Mouse (Mus musculus): ENCODE measurements around the gene Acox1. TPM values are rescaled to one million over a fixed set of nuclear protein-coding genes. Genes with fewer than 3 reads are reported as not detected.

The Acox1 gene
- polyA plus RNA-seq, 1 experiment from 2014 or later = 98.9 TPM

GRCm38 (mm10) chr11:116221931-116222739 lies 23.3 kb upstream of the Acox1 start:
- Histone ChIP-seq H3K36me3 (ENCODE audit: control insufficient read depth, insufficient read depth) (peaks cover 17% of the 10 kb centered on the region; the same call in 1 of the 2 replicates), H3K4me3 (ENCODE audit: low read depth, low read length) (peak overlapping the region; percentile 9), H3K4me1 (replicated peaks; ENCODE audit: control insufficient read depth, insufficient read depth, low read length) (peaks cover 8% of the 10 kb centered on the region), H3K27ac (ENCODE audit: low read depth, low read length) (no peak overlapping the region), H3K4me2 (replicated peaks; ENCODE audit: low read depth) (peak overlapping the region; percentile 58), H3K9me3 (ENCODE audit: control insufficient read depth) (no peaks in the 10 kb centered on the region), H3K27me3 (replicated peaks; ENCODE audit: control insufficient read depth, insufficient read depth, low read length) (peaks cover 5% of the 10 kb centered on the region; the same call in 1 of the 2 replicates), H3K9ac (ENCODE audit: low read depth, low read length) (no peak overlapping the region)
- ATAC-seq = no peak
- 28% methylated on average over 53 of the region's 53 CpGs for WGBS
- TF ChIP-seq CTCF (IDR thresholded peaks at IDR 0.05; ENCODE audit: low read depth) = no peak

DNA sequence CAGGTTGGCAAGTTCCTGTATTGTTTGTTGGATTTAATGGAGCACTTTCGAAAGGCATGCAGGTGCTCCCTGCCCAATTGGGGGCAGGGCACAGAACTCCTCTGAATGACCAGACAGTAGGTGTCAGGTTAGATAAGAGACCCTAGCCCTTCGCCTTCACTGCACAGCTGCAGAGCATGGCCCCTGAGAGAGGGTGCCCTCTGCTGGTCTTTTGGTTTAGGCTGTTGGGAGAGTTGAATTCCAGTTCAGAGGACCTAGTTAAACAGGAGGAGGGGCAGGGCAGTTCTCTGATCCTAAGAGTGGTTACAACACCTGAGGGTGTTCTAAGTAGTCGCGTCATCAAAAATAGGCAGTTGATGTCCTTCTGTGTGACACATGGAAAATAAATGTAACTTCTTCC lies 21.0 kb upstream of the Acox1 start:
- Histone ChIP-seq H3K27me3 (replicated peaks; ENCODE audit: control insufficient read depth, insufficient read depth, low read length) (peaks cover 5% of the 10 kb centered on the region; the same call in 1 of the 2 replicates), H3K4me1 (replicated peaks; ENCODE audit: control insufficient read depth, insufficient read depth, low read length) (peaks cover 8% of the 10 kb centered on the region), H3K9ac (ENCODE audit: low read depth, low read length) (no peak overlapping the region), H3K9me3 (ENCODE audit: control insufficient read depth) (no peaks in the 10 kb centered on the region), H3K36me3 (ENCODE audit: control insufficient read depth, insufficient read depth) (peaks cover 15% of the 10 kb centered on the region; the same call in 1 of the 2 replicates), H3K4me3 (ENCODE audit: low read depth, low read length) (no peak overlapping the region), H3K4me2 (replicated peaks; ENCODE audit: low read depth) (peak overlapping the region; percentile 18), H3K27ac (ENCODE audit: low read depth, low read length) (no peak overlapping the region)
- WGBS = 17% methylated on average over 4 of the region's 4 CpGs
- peak; percentile 88 for TF ChIP-seq CTCF (IDR thresholded peaks at IDR 0.05; ENCODE audit: low read depth)
- ATAC-seq = 0 out of 2 replicates have a peak, but pooled peaks have one; percentile 23

DNA sequence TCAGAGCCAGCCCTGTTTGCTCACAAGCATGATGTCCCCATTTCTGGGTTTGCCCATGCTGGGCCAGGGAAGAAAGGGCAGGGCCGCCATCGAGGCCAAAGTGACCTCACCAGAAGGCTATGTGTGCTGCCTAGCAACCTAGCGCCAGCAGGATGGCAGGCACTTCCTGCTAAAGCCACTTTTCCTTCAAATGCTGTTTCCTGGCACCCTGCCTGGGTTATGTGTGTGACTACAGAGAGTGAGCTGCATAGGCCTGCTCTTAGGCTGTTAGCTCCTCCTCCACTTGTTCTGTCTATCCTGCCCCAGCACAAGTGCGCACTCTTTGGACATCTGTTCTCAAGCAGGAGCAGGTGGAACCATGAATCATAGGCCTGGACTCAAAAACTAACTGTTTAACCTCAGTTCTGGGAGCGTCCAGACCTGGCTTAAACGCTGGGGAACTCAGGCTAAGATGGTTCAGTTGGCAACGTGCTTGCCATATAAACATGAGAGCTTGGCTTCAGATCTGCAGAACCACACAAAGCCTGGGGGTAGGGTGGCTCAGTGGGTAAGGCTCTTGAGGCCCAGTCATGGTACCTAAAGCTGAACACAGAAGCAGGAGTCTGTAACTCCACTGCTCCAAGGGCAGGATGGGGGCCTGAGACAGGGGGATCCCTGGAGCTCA lies 20.0 kb upstream of the Acox1 start:
- 30% methylated on average over 7 of the region's 7 CpGs for WGBS
- 0 out of 2 replicates have a peak, but pooled peaks have one; percentile 15 for TF ChIP-seq CTCF (IDR thresholded peaks at IDR 0.05; ENCODE audit: low read depth)
- Histone ChIP-seq H3K27me3 (replicated peaks; ENCODE audit: control insufficient read depth, insufficient read depth, low read length) (peaks cover 5% of the 10 kb centered on the region; the same call in 1 of the 2 replicates), H3K9ac (ENCODE audit: low read depth, low read length) (no peak overlapping the region), H3K4me1 (replicated peaks; ENCODE audit: control insufficient read depth, insufficient read depth, low read length) (peaks cover 8% of the 10 kb centered on the region), H3K4me3 (ENCODE audit: low read depth, low read length) (no peak overlapping the region), H3K36me3 (ENCODE audit: control insufficient read depth, insufficient read depth) (peaks cover 8% of the 10 kb centered on the region; the same call in 1 of the 2 replicates), H3K27ac (ENCODE audit: low read depth, low read length) (peak overlapping the region; percentile 71), H3K4me2 (replicated peaks; ENCODE audit: low read depth) (0 out of 2 replicates have a peak overlapping the region, but pooled peaks have one; percentile 3), H3K9me3 (ENCODE audit: control insufficient read depth) (no peaks in the 10 kb centered on the region)
- peak; percentile 78 for ATAC-seq

- Histone ChIP-seq H3K4me1 (replicated peaks; ENCODE audit: control insufficient read depth, insufficient read depth, low read length) (peaks cover 8% of the 10 kb centered on the region), H3K27ac (ENCODE audit: low read depth, low read length) (peak overlapping the region; percentile 71), H3K9me3 (ENCODE audit: control insufficient read depth) (no peaks in the 10 kb centered on the region), H3K4me3 (ENCODE audit: low read depth, low read length) (no peak overlapping the region), H3K4me2 (replicated peaks; ENCODE audit: low read depth) (no peak overlapping the region), H3K27me3 (replicated peaks; ENCODE audit: control insufficient read depth, insufficient read depth, low read length) (peaks cover 5% of the 10 kb centered on the region; the same call in 1 of the 2 replicates), H3K36me3 (ENCODE audit: control insufficient read depth, insufficient read depth) (peaks cover 2% of the 10 kb centered on the region; the same call in 1 of the 2 replicates), H3K9ac (ENCODE audit: low read depth, low read length) (no peak overlapping the region)
- no peak for ATAC-seq
- 39% methylated on average over 2 of the region's 2 CpGs for WGBS
- no peak for TF ChIP-seq CTCF (IDR thresholded peaks at IDR 0.05; ENCODE audit: low read depth)
Measured at GRCm38 (mm10) chr11:116218263-116218662, 19.4 kb upstream of the Acox1 start.

- no peak for TF ChIP-seq CTCF (IDR thresholded peaks at IDR 0.05; ENCODE audit: low read depth)
- Histone ChIP-seq H3K4me3 (ENCODE audit: low read depth, low read length) (no peak overlapping the region), H3K9ac (ENCODE audit: low read depth, low read length) (no peak overlapping the region), H3K27me3 (replicated peaks; ENCODE audit: control insufficient read depth, insufficient read depth, low read length) (peaks cover 5% of the 10 kb centered on the region; the same call in 1 of the 2 replicates), H3K4me1 (replicated peaks; ENCODE audit: control insufficient read depth, insufficient read depth, low read length) (peaks cover 8% of the 10 kb centered on the region), H3K9me3 (ENCODE audit: control insufficient read depth) (no peaks in the 10 kb centered on the region), H3K4me2 (replicated peaks; ENCODE audit: low read depth) (no peak overlapping the region), H3K36me3 (ENCODE audit: control insufficient read depth, insufficient read depth) (no peaks in the 10 kb centered on the region; the same call in 1 of the 2 replicates), H3K27ac (ENCODE audit: low read depth, low read length) (no peak overlapping the region)
- 64% methylated on average over 11 of the region's 11 CpGs for WGBS
- ATAC-seq = no peak
Measured at GRCm38 (mm10) chr11:116216549-116216948, 17.7 kb upstream of the Acox1 start.

DNA sequence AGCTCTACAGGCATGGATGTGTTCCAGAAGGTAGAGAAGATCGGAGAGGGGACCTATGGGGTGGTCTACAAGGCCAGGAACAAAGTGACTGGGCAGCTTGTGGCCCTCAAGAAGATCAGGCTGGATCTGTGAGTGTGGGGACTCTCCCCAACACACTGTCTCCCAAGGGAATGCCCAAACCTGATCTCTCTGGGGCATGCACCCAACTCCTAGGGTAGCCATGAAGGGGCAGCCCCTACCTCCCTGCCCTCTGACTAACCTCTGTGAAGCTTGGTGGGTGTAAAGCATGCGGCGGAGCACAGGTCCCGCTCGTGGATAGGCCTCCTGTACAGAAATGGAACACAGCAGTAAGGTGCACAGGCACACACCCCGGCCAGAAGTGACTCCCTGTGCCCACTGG lies 17.1 kb upstream of the Acox1 start:
- no peaks in the 10 kb centered on the region for H3K9me3 ChIP-seq (ENCODE audit: control insufficient read depth)
- no peak overlapping the region for H3K27ac ChIP-seq (ENCODE audit: low read depth, low read length)
- H3K36me3 ChIP-seq (ENCODE audit: control insufficient read depth, insufficient read depth) = no peaks in the 10 kb centered on the region
- no peak overlapping the region for H3K9ac ChIP-seq (ENCODE audit: low read depth, low read length)
- WGBS = 90% methylated on average over 6 of the region's 6 CpGs
- H3K4me3 ChIP-seq (ENCODE audit: low read depth, low read length) = no peak overlapping the region
- no peak for ATAC-seq
- peaks cover 8% of the 10 kb centered on the region for H3K4me1 ChIP-seq (replicated peaks; ENCODE audit: control insufficient read depth, insufficient read depth, low read length)
- H3K4me2 ChIP-seq (replicated peaks; ENCODE audit: low read depth) = no peak overlapping the region
- peaks cover 1% of the 10 kb centered on the region; the same call in 1 of the 2 replicates for H3K27me3 ChIP-seq (replicated peaks; ENCODE audit: control insufficient read depth, insufficient read depth, low read length)
- TF ChIP-seq CTCF (IDR thresholded peaks at IDR 0.05; ENCODE audit: low read depth) = no peak

Data from intestine, postnatal 0 days (tissue).